Mouse (Mus musculus): ENCODE results near the gene Lalba. TPM values are rescaled to one million over a fixed set of nuclear protein-coding genes. Genes with fewer than 3 reads are reported as not detected.

Lalba gene
- polyA plus RNA-seq, 1 experiment from 2014 or later, result not detected

GRCm38 (mm10) chr15:98511386-98511928, 28.9 kb upstream of the Lalba start:
- no peak overlapping the region for H3K4me3 ChIP-seq
- 0 out of 2 replicates have a peak overlapping the region, but pooled peaks have one; percentile 51 for H3K4me2 ChIP-seq (replicated peaks)
- peaks cover 9% of the 10 kb centered on the region; the same call in 1 of the 2 replicates for H3K4me1 ChIP-seq
- H3K9me3 ChIP-seq (replicated peaks), result no peaks in the 10 kb centered on the region
- no peak overlapping the region for H3K9ac ChIP-seq
- H3K27ac ChIP-seq, result no peak overlapping the region
- no peak for ATAC-seq (ENCODE audit: low FRiP score)
- no peaks in the 10 kb centered on the region for H3K27me3 ChIP-seq
- WGBS, result 52% methylated on average over 13 of the region's 13 CpGs
- H3K36me3 ChIP-seq, result no peaks in the 10 kb centered on the region

GRCm38 (mm10) chr15:98510438-98511385, 28.2 kb upstream of the Lalba start:
- H3K9ac ChIP-seq, result no peak overlapping the region
- H3K27ac ChIP-seq, result no peak overlapping the region
- peak overlapping the region; percentile 10; the same call in 1 of the 2 replicates for H3K4me3 ChIP-seq
- peak overlapping the region; percentile 51 for H3K4me2 ChIP-seq (replicated peaks)
- no peak for ATAC-seq (ENCODE audit: low FRiP score)
- WGBS, result 27% methylated on average over 25 of the region's 25 CpGs
- H3K36me3 ChIP-seq, result no peaks in the 10 kb centered on the region
- no peaks in the 10 kb centered on the region for H3K9me3 ChIP-seq (replicated peaks)
- H3K27me3 ChIP-seq, result no peaks in the 10 kb centered on the region
- H3K4me1 ChIP-seq, result peaks cover 9% of the 10 kb centered on the region; the same call in 1 of the 2 replicates

- Histone ChIP-seq H3K4me1 (peaks cover 9% of the 10 kb centered on the region; the same call in 1 of the 2 replicates), H3K27ac (no peak overlapping the region), H3K27me3 (peaks cover 2% of the 10 kb centered on the region; the same call in 1 of the 2 replicates), H3K4me2 (replicated peaks) (no peak overlapping the region), H3K36me3 (no peaks in the 10 kb centered on the region), H3K9me3 (replicated peaks) (no peaks in the 10 kb centered on the region), H3K4me3 (no peak overlapping the region), H3K9ac (no peak overlapping the region)
- WGBS, result 68% methylated on average over 2 of the region's 2 CpGs
- no peak for ATAC-seq (ENCODE audit: low FRiP score)
These were observed 26.9 kb upstream of the Lalba start for GRCm38 (mm10) chr15:98509387-98509786.

GRCm38 (mm10) chr15:98507321-98507720, 24.8 kb upstream of the Lalba start:
- H3K4me1 ChIP-seq, result peaks cover 7% of the 10 kb centered on the region; the same call in 1 of the 2 replicates
- H3K9me3 ChIP-seq (replicated peaks), result no peaks in the 10 kb centered on the region
- H3K4me3 ChIP-seq, result no peak overlapping the region
- H3K27ac ChIP-seq, result no peak overlapping the region
- no peaks in the 10 kb centered on the region for H3K36me3 ChIP-seq
- no peak overlapping the region for H3K4me2 ChIP-seq (replicated peaks)
- peaks cover 4% of the 10 kb centered on the region; the same call in 1 of the 2 replicates for H3K27me3 ChIP-seq
- no peak for ATAC-seq (ENCODE audit: low FRiP score)
- H3K9ac ChIP-seq, result no peak overlapping the region
- WGBS, result 76% methylated on average over 5 of the region's 6 CpGs

GRCm38 (mm10) chr15:98506253-98506957, 23.9 kb upstream of the Lalba start:
- no peak for ATAC-seq (ENCODE audit: low FRiP score)
- 83% methylated on average over 9 of the region's 9 CpGs for WGBS

GRCm38 (mm10) chr15:98504514-98504913, 22.0 kb upstream of the Lalba start:
- 16% methylated on average over 18 of the region's 18 CpGs for WGBS
- Histone ChIP-seq H3K4me1 (no peaks in the 10 kb centered on the region), H3K4me2 (replicated peaks) (no peak overlapping the region), H3K9me3 (replicated peaks) (no peaks in the 10 kb centered on the region), H3K36me3 (no peaks in the 10 kb centered on the region), H3K27me3 (peaks cover 4% of the 10 kb centered on the region; the same call in 1 of the 2 replicates), H3K9ac (no peak overlapping the region), H3K4me3 (no peak overlapping the region), H3K27ac (no peak overlapping the region)
- ATAC-seq (ENCODE audit: low FRiP score), result no peak

More at GRCm38 (mm10) chr15:98506253-98506957, 23.9 kb upstream of the Lalba start:
- no peaks in the 10 kb centered on the region for H3K9me3 ChIP-seq (replicated peaks)
- no peak overlapping the region for H3K4me2 ChIP-seq (replicated peaks)
- H3K27me3 ChIP-seq, result peaks cover 4% of the 10 kb centered on the region; the same call in 1 of the 2 replicates
- peaks cover 7% of the 10 kb centered on the region; the same call in 1 of the 2 replicates for H3K4me1 ChIP-seq
- H3K9ac ChIP-seq, result no peak overlapping the region
- no peak overlapping the region for H3K4me3 ChIP-seq
- no peak overlapping the region for H3K27ac ChIP-seq
- no peaks in the 10 kb centered on the region for H3K36me3 ChIP-seq

GRCm38 (mm10) chr15:98503317-98503716, 20.8 kb upstream of the Lalba start:
- 85% methylated on average over 3 of the region's 3 CpGs for WGBS
- Histone ChIP-seq H3K4me2 (replicated peaks) (no peak overlapping the region), H3K9ac (no peak overlapping the region), H3K4me1 (no peaks in the 10 kb centered on the region), H3K4me3 (no peak overlapping the region), H3K9me3 (replicated peaks) (no peaks in the 10 kb centered on the region), H3K27ac (no peak overlapping the region), H3K27me3 (peaks cover 4% of the 10 kb centered on the region; the same call in 1 of the 2 replicates), H3K36me3 (no peaks in the 10 kb centered on the region)
- no peak for ATAC-seq (ENCODE audit: low FRiP score)

GRCm38 (mm10) chr15:98497631-98498030, 15.1 kb upstream of the Lalba start:
- Histone ChIP-seq H3K36me3 (no peaks in the 10 kb centered on the region), H3K9ac (no peak overlapping the region), H3K27me3 (no peaks in the 10 kb centered on the region), H3K9me3 (replicated peaks) (no peaks in the 10 kb centered on the region), H3K4me2 (replicated peaks) (no peak overlapping the region), H3K27ac (no peak overlapping the region), H3K4me3 (no peak overlapping the region), H3K4me1 (no peaks in the 10 kb centered on the region)
- ATAC-seq (ENCODE audit: low FRiP score), result no peak
- WGBS, result 87% methylated on average over 17 of the region's 17 CpGs

GRCm38 (mm10) chr15:98492102-98492501, 9.6 kb upstream of the Lalba start, which contains the start of gene Olfr279:
Olfr279 (plus strand) TSS chr15:98492402.
- no peaks in the 10 kb centered on the region for H3K9me3 ChIP-seq (replicated peaks)
- H3K4me1 ChIP-seq, result no peaks in the 10 kb centered on the region
- no peak within 1 kb of the TSS for H3K4me3 ChIP-seq
- 67% methylated on average over 4 of the region's 4 CpGs for WGBS
- no peaks in the 10 kb centered on the region for H3K36me3 ChIP-seq
- H3K27ac ChIP-seq, result no peak within 1 kb of the TSS
- H3K27me3 ChIP-seq, result no peaks in the 10 kb centered on the region
- no peak for ATAC-seq (ENCODE audit: low FRiP score)
- no peak within 1 kb of the TSS for H3K9ac ChIP-seq
- H3K4me2 ChIP-seq (replicated peaks), result no peak within 1 kb of the TSS

GRCm38 (mm10) chr15:98491332-98491731, 8.8 kb upstream of the Lalba start:
- 85% methylated on average over 2 of the region's 2 CpGs for WGBS
- no peaks in the 10 kb centered on the region for H3K36me3 ChIP-seq
- H3K4me1 ChIP-seq, result no peaks in the 10 kb centered on the region
- no peaks in the 10 kb centered on the region for H3K27me3 ChIP-seq
- H3K9me3 ChIP-seq (replicated peaks), result no peaks in the 10 kb centered on the region
- no peak overlapping the region for H3K9ac ChIP-seq
- no peak overlapping the region for H3K27ac ChIP-seq
- H3K4me3 ChIP-seq, result no peak overlapping the region
- no peak overlapping the region for H3K4me2 ChIP-seq (replicated peaks)
- ATAC-seq (ENCODE audit: low FRiP score), result no peak

GRCm38 (mm10) chr15:98486433-98487021, 4.0 kb upstream of the Lalba start:
- no peak overlapping the region for H3K9ac ChIP-seq
- H3K36me3 ChIP-seq, result no peaks in the 10 kb centered on the region
- no peaks in the 10 kb centered on the region for H3K9me3 ChIP-seq (replicated peaks)
- no peaks in the 10 kb centered on the region for H3K27me3 ChIP-seq
- no peak overlapping the region for H3K4me2 ChIP-seq (replicated peaks)
- no peak overlapping the region for H3K4me3 ChIP-seq
- WGBS, result 95% methylated on average over 8 of the region's 8 CpGs
- no peaks in the 10 kb centered on the region for H3K4me1 ChIP-seq
- H3K27ac ChIP-seq, result no peak overlapping the region
- ATAC-seq (ENCODE audit: low FRiP score), result no peak
